Mouse (Mus musculus): ENCODE results near the gene Dmbt1. TPM values are rescaled to one million over a fixed set of nuclear protein-coding genes. Genes with fewer than 3 reads are reported as not detected.

The Dmbt1 gene
- total RNA-seq, 1 experiment from 2014 or later: not detected

- no peak for ATAC-seq (replicated peaks; ENCODE audit: insufficient number of reproducible peaks, low FRiP score, low TSS enrichment, poor library complexity, severe bottlenecking)
Observed at GRCm38 (mm10) chr7:131153044-131153443, 121.2 kb downstream of the Dmbt1 start.

- ATAC-seq (replicated peaks; ENCODE audit: insufficient number of reproducible peaks, low FRiP score, low TSS enrichment, poor library complexity, severe bottlenecking): no peak
Observed at GRCm38 (mm10) chr7:131162251-131162650, 130.4 kb downstream of the Dmbt1 start.

DNA sequence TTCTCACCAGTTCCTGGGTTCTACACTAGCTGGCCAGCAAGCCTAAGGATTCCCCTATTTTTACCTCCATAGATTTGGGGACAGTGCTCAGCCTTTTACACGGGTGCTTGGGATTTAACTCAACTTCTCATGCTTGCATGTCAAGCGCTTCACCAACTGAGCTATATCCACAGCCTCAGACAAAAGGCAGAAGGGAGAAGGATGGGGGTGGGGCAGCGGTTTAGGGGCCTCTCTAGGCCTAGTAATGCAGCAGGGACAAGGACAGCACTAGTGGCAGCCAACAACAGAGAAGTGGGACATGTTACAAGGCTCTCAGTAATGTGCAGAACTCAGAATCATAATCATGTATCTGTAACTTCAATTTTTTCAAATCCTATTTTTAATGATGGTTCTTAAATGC is 135.9 kb downstream of the Dmbt1 start:
- ATAC-seq (replicated peaks; ENCODE audit: insufficient number of reproducible peaks, low FRiP score, low TSS enrichment, poor library complexity, severe bottlenecking): no peak

GRCm38 (mm10) chr7:131169099-131169498 is 137.2 kb downstream of the Dmbt1 start:
- no peak for ATAC-seq (replicated peaks; ENCODE audit: insufficient number of reproducible peaks, low FRiP score, low TSS enrichment, poor library complexity, severe bottlenecking)

Other genes with a start within 250 kb of the Dmbt1 start
- 41.0 to 79.7 TPM (median 50.4 TPM) in 3 replicates for gene Plekha1, start 166.3 kb upstream of the Dmbt1 start, total RNA-seq (2017)
- gene Htra1, start 95.9 kb upstream of the Dmbt1 start, total RNA-seq (2017): 0.39 TPM in 1 of 3 replicates, not detected in the others
- not detected in 3 replicates for gene 4933402N03Rik, start 114.3 kb downstream of the Dmbt1 start, total RNA-seq (2017)
- not detected in 3 replicates for gene 5430419D17Rik, start 142.3 kb downstream of the Dmbt1 start, total RNA-seq (2017)

Measured in monocyte, adult 5-6 weeks (primary cell).